Mouse (Mus musculus) embryonic fibroblast, embryonic 13.5 days (primary cell): ENCODE data around the gene Dnah8. TPM values are rescaled to one million over a fixed set of nuclear protein-coding genes. Genes with fewer than 3 reads are reported as not detected.

Experiments
- H3K27ac ChIP-seq: 2 replicates; pipeline ENCODE4 v1.5.1; 2012; ENCODE audit warnings: low read length, control low read depth, inconsistent platforms; ENCODE audit not compliant: insufficient read depth
- H3K4me1 ChIP-seq: 2 replicates; pipeline ENCODE4 v1.6.1; 2011; ENCODE audit warnings: low read length; ENCODE audit not compliant: control insufficient read depth, insufficient read depth
- H3K4me3 ChIP-seq: 2 replicates; pipeline ENCODE4 v1.5.1; 2011; ENCODE audit warnings: mild to moderate bottlenecking, control low read depth, low read length; ENCODE audit not compliant: insufficient read depth
- CTCF ChIP-seq: IDR thresholded peaks from 2 replicates; pipeline ENCODE4 v1.5.1; 2011; ENCODE audit warnings: mild to moderate bottlenecking, control low read depth, low read length, moderate library complexity, borderline replicate concordance; ENCODE audit not compliant: insufficient read depth
- POLR2A ChIP-seq: IDR thresholded peaks from 2 replicates; pipeline ENCODE4 v1.6.1; 2011; ENCODE audit warnings: low read depth, mild to moderate bottlenecking, control low read depth, low read length, moderate library complexity
- polyA plus RNA-seq: library from polyadenylated mRNA; stranded (reverse); fragments of >200 nt; gene quantifications from 2 replicates; pipeline ENCODE4 v1.2.4, GENCODE M21; 2011; ENCODE audit warnings: low read depth; ENCODE audit not compliant: missing spikeins, insufficient read length

Gene Dnah8
- polyA plus RNA-seq, 1 experiment = 1.7 TPM

DNA sequence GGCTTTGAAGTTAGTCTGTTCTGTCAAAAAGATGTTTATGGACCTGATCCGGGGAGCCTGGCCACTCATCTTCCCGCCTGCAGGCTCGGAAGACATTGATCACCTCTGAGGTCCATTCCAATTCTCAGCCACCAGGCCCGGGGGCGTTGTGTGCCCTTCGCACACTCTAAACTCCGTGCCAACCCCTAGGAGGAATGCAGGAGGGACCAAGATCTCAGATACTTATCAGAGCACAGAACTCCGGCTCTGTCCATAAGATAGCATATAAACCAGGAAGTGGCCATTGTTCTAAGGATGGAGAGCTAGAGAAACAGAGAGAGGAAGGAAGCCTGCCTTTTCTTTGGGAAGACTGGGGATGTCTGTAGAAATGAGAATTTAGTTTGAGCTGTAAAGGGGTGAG lies 259.4 kb downstream of the Dnah8 start:
- Histone ChIP-seq H3K4me1 (no peaks in the 10 kb centered on the region), H3K27ac (no peak overlapping the region), H3K4me3 (no peak overlapping the region)
- TF ChIP-seq POLR2A = no peak
- no peak for TF ChIP-seq CTCF

DNA sequence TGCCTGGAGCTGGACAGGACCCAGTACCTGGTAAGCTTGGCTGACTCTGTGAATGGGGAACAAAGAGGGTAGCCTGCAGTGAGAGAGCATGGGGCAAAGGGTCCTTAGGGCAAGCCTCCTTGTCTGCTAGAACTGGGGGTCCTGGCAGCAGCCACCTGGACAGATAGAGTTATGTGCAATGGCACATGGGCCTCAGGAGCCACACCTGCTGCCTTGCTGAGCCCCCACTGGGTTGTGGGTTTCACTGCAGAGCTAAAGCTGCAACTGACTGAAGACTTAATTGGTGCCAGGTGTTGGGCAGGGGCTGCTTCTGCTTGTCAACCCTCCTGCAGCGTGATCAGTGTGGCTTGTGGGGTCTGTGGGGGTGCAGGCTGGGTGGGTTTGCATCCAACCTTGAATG lies 267.9 kb downstream of the Dnah8 start:
- Histone ChIP-seq H3K27ac (no peak overlapping the region), H3K4me1 (no peaks in the 10 kb centered on the region), H3K4me3 (no peak overlapping the region)
- TF ChIP-seq CTCF (no peak), POLR2A (no peak)

GRCm38 (mm10) chr17:30892730-30893129 lies 268.6 kb downstream of the Dnah8 start:
- no peaks in the 10 kb centered on the region for H3K4me1 ChIP-seq
- H3K27ac ChIP-seq = no peak overlapping the region
- TF ChIP-seq CTCF (no peak), POLR2A (no peak)

GRCm38 (mm10) chr17:30897075-30897474 lies 272.9 kb downstream of the Dnah8 start:
- Histone ChIP-seq H3K4me1 (no peaks in the 10 kb centered on the region), H3K4me3 (no peak overlapping the region), H3K27ac (no peak overlapping the region)
- TF ChIP-seq POLR2A (no peak), CTCF (no peak)

More at GRCm38 (mm10) chr17:30892730-30893129, 268.6 kb downstream of the Dnah8 start:
- H3K4me3 ChIP-seq = no peak overlapping the region

DNA sequence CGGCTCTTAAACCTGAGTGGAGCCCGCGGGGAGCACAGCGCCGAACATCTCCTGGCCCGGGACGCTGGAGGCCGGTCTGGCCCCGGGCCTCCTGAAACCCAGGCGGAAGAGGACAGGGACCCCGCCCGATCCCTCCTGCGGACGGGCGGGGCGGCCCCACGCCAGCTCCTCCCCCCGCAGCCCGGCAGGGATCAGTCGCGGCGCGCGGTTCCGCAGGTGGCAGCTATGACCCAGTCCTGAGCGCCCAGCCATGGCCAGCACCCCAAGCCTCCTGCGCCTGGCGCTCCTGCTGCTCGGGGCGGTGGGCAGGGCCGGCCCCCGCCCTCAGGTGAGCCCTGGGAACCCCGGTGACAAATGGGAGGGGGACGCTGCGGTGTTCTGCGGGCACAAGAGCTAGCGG lies 277.5 kb downstream of the Dnah8 start, which contains the start of gene Glp1r:
Glp1r (plus strand) TSS at position 191 of the 400 bp plus-strand sequence.
- Histone ChIP-seq H3K27ac (no peak within 1 kb of the TSS), H3K4me1 (no peaks in the 10 kb centered on the region), H3K4me3 (peak within 1 kb of the TSS; percentile 17; the same call in 1 of the 2 replicates)
- no peak for TF ChIP-seq CTCF
- TF ChIP-seq POLR2A = no peak

DNA sequence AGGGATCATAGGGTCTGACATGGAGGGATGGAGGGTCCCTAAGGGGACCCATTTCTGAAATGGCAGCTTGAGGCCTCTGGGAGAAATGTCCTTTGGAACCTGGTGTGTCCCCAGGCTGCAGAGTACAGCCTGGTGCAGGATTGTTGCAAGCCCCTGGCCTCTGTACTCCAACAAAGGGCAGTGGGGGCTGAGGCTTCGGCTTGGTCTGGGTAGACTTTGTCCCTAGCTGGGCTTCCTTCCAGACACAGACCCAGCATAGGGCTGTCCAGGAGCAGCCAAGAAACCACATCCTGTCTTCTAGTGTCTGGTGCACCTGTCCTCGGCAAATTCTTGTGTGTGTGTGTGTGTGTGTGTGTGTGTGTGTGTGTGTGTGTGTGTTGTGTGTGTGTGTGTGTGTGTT lies 279.9 kb downstream of the Dnah8 start:
- H3K4me1 ChIP-seq = no peaks in the 10 kb centered on the region

GRCm38 (mm10) chr17:30907577-30907976 lies 283.4 kb downstream of the Dnah8 start:
- Histone ChIP-seq H3K4me1 (no peaks in the 10 kb centered on the region), H3K4me3 (no peak overlapping the region), H3K27ac (no peak overlapping the region)
- TF ChIP-seq POLR2A = no peak
- TF ChIP-seq CTCF = no peak

More for the DNA sequence above, 279.9 kb downstream of the Dnah8 start:
- TF ChIP-seq CTCF (no peak), POLR2A (no peak)
- no peak overlapping the region for H3K27ac ChIP-seq
- H3K4me3 ChIP-seq = no peak overlapping the region

GRCm38 (mm10) chr17:30910866-30911731 lies 286.9 kb downstream of the Dnah8 start:
- no peak for TF ChIP-seq CTCF
- TF ChIP-seq POLR2A = no peak
- Histone ChIP-seq H3K4me1 (no peaks in the 10 kb centered on the region), H3K27ac (no peak overlapping the region), H3K4me3 (no peak overlapping the region)

DNA sequence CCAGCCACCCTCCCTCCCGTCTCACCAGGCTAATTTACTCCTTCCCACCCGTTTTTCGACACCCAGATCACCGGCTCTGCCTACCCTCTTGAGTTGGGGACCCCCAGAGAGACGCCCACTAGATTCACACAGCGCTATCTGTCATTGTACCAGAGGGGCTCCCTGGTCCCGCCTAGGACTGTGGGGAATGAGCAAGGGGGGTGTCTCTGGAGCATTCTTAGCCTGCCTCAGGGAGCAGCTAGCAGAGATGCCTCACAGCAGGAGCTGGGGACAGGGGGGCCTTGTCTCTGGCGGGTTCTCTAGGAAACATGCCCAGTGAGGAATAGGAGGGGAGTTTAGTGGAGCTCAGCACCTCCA lies 287.6 kb downstream of the Dnah8 start:
- H3K4me1 ChIP-seq = no peaks in the 10 kb centered on the region
- H3K27ac ChIP-seq = no peak overlapping the region
- no peak overlapping the region for H3K4me3 ChIP-seq
- TF ChIP-seq CTCF (no peak), POLR2A (no peak)

GRCm38 (mm10) chr17:30912536-30912935 lies 288.4 kb downstream of the Dnah8 start:
- H3K27ac ChIP-seq = no peak overlapping the region
- TF ChIP-seq CTCF (no peak), POLR2A (no peak)
- H3K4me1 ChIP-seq = no peaks in the 10 kb centered on the region
- H3K4me3 ChIP-seq = no peak overlapping the region

DNA sequence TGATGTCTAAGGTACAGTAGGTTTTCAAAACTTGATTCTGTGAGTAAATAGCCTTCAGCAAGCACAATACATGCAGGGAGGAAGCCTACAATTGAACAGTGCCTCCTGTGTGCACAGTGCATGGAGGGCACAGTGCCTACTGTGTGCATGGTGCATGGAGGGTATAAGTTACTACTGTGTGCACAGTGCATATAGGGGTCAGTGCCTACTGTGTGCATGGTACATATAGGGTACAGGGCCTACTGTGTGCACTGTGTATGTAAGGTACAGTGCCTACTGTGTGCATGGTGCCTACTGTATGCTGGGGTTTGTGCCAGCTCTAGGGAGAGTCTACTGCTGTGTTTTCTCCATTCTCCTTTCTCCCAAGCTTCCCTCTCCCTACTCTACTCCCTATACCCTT lies 290.1 kb downstream of the Dnah8 start:
- TF ChIP-seq POLR2A = no peak
- no peak overlapping the region for H3K4me3 ChIP-seq
- no peaks in the 10 kb centered on the region for H3K4me1 ChIP-seq
- H3K27ac ChIP-seq = no peak overlapping the region
